Mouse (Mus musculus) intestine, postnatal 0 days (tissue): ENCODE data around the gene 1700001J03Rik. TPM values are rescaled to one million over a fixed set of nuclear protein-coding genes. Genes with fewer than 3 reads are reported as not detected.
"Not testable (repeated sequence)": the region's sequence is repeated elsewhere in the genome, so short reads cannot be mapped to it uniquely, and the experiment has no call there.

Source experiments
- ATAC-seq: fragments of 200-750 bp; cut with Nextera tagmentation; 2 replicates; pipeline ENCODE4 v1.8.0; 2017; ENCODE audit warnings: mild to moderate bottlenecking, moderate TSS enrichment, moderate library complexity
- H3K27ac ChIP-seq: fragments of 300-500 bp; sonication (generic); 2 replicates; pipeline ENCODE4 v1.5.1; 2014; ENCODE audit warnings: mild to moderate bottlenecking, low read depth, low read length, moderate library complexity
- H3K27me3 ChIP-seq: fragments of 300-500 bp; sonication (generic); replicated peaks from 2 replicates; pipeline ENCODE4 v1.6.1; 2014; ENCODE audit warnings: low read length, mixed read lengths; ENCODE audit not compliant: control insufficient read depth, insufficient read depth
- H3K36me3 ChIP-seq: fragments of 300-500 bp; sonication (generic); 2 replicates; pipeline ENCODE4 v1.6.1; 2014; ENCODE audit warnings: mild to moderate bottlenecking, moderate library complexity; ENCODE audit not compliant: control insufficient read depth, insufficient read depth
- H3K4me1 ChIP-seq: fragments of 300-500 bp; sonication (generic); replicated peaks from 2 replicates; pipeline ENCODE4 v1.6.1; 2014; ENCODE audit warnings: antibody characterized with exemption, low read length, mixed read lengths; ENCODE audit not compliant: control insufficient read depth, insufficient read depth
- H3K4me2 ChIP-seq: fragments of 300-500 bp; sonication (generic); replicated peaks from 2 replicates; pipeline ENCODE4 v1.6.1; 2014; ENCODE audit warnings: low read depth, mild to moderate bottlenecking, moderate library complexity
- H3K4me3 ChIP-seq: fragments of 300-500 bp; sonication (generic); 2 replicates; pipeline ENCODE4 v1.5.1; 2014; ENCODE audit warnings: low read depth, low read length
- H3K9ac ChIP-seq: fragments of 300-500 bp; sonication (generic); 2 replicates; pipeline ENCODE4 v1.6.1; 2014; ENCODE audit warnings: mild to moderate bottlenecking, low read depth, low read length
- H3K9me3 ChIP-seq: fragments of 300-500 bp; sonication (generic); 2 replicates; pipeline ENCODE4 v1.6.1; 2016; ENCODE audit warnings: mixed run types; ENCODE audit not compliant: control insufficient read depth
- CTCF ChIP-seq: sonication (generic); IDR thresholded peaks from 2 replicates; pipeline ENCODE4 v1.5.1; 2016; ENCODE audit warnings: low read depth, mild to moderate bottlenecking, control low read depth, antibody characterized with exemption, moderate library complexity
- WGBS: fragments of 180-500 bp; shearing (Covaris S2); extraction: QIAGEN DNeasy Blood & Tissue Kit; methylation state at CpG from one replicate; pipeline ENCODE4 v1.1.7; 2014; 5-methylcytosine and 5-hydroxymethylcytosine counted together
- polyA plus RNA-seq: library from polyadenylated mRNA; unstranded; fragments of >200 nt; fragmentation: Nextera tagmentation; extraction: Ambion mirVana; gene quantifications from 2 replicates; pipeline ENCODE4 v1.2.1, GENCODE M21; 2015

Gene 1700001J03Rik
- polyA plus RNA-seq, 1 experiment from 2014 or later, result not detected

DNA sequence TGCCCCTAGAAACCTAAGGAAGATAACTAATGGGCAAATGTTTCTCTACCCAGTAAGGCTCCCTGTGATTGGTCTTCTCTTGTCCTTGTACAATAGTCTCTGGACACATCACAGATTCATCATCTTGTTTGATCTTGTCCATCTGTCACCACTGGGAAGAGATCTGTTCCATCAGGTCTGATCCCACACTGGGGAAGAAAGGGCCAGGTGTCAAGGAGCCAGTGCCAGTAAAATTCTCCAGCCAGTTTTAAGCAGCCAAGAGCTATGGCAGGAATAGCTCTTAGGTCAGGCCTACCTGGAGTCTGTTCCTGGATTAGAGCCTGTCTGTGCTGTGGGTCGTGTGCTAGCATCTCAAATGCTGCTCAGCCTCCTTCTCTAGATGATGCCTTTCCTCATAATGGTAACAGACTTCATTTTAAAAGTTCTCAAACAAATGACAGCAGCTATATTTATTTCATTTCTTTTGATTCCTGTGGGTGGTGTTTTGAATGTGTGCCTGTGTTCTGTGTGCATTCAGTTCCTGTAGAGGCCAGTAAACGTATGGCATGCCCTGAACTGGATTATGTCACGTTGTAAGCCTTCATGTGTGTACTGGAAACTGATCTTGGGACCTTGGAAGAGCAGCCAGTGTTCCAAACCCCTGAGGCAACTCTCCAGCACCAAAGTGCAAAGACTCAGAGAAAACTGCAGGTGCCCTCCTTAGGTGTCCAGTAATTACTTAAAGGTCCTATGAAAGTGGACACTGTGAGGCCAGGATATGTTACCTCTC, 5.6 kb upstream of the 1700001J03Rik start:
- Histone ChIP-seq H3K4me2 (no peak overlapping the region), H3K27me3 (no peaks in the 10 kb centered on the region), H3K27ac (no peak overlapping the region), H3K9ac (no peak overlapping the region), H3K36me3 (no peaks in the 10 kb centered on the region), H3K4me3 (no peak overlapping the region), H3K9me3 (no peaks in the 10 kb centered on the region), H3K4me1 (no peaks in the 10 kb centered on the region)
- ATAC-seq, result no peak
- 59% methylated on average over 3 of the region's 3 CpGs for WGBS
- no peak for TF ChIP-seq CTCF

DNA sequence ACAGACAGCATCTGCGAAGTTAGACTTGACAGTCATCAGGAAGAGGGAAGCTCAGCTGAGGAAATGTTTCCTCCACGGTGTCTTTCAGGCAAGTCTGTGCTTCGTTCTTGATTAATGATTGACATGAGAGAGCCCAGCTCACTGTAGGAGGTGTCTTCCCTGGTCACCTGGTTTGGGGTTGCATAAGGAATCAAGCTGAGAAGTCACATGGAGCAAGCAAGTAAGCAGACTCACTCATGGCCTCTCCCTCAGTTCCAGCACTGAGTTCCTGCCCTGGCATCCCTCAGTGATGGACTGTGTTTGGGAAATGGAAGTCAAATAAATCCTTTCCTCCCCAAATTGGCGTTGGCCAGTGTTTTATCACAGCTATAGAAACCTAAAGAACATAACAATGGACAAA, 5.0 kb upstream of the 1700001J03Rik start:
- WGBS, result 38% methylated on average over 4 of the region's 4 CpGs
- Histone ChIP-seq H3K36me3 (no peaks in the 10 kb centered on the region), H3K4me1 (no peaks in the 10 kb centered on the region), H3K9me3 (no peaks in the 10 kb centered on the region), H3K4me3 (no peak overlapping the region), H3K27me3 (no peaks in the 10 kb centered on the region), H3K9ac (no peak overlapping the region), H3K4me2 (no peak overlapping the region), H3K27ac (no peak overlapping the region)
- peak; percentile 94 for ATAC-seq
- TF ChIP-seq CTCF, result no peak

DNA sequence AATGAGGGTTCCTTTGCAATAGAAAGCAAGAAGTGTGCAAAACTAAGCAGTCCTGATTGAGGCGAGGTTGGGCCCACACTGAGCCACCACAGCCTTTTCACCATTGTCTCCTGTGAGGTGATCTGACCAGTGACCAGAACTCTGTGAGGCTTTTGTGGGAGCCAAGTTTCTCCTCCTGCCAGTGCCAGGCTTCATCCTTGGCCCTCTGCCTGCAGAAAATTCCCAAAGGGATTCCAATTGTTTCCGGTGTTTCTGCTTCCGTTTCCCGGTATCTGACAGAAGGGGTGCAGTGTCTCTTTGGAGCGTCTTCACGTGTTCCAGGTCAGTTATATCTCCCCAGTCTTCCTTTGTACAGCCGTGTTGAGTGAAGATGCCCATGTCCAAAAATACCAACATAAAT, 3.6 kb upstream of the 1700001J03Rik start:
- no peaks in the 10 kb centered on the region for H3K4me1 ChIP-seq
- no peak for TF ChIP-seq CTCF
- no peak overlapping the region for H3K4me2 ChIP-seq
- 80% methylated on average over 7 of the region's 7 CpGs for WGBS
- no peak overlapping the region for H3K4me3 ChIP-seq
- no peaks in the 10 kb centered on the region for H3K36me3 ChIP-seq
- ATAC-seq, result no peak
- no peaks in the 10 kb centered on the region for H3K27me3 ChIP-seq
- no peak overlapping the region for H3K27ac ChIP-seq
- H3K9ac ChIP-seq, result no peak overlapping the region
- no peaks in the 10 kb centered on the region for H3K9me3 ChIP-seq

DNA sequence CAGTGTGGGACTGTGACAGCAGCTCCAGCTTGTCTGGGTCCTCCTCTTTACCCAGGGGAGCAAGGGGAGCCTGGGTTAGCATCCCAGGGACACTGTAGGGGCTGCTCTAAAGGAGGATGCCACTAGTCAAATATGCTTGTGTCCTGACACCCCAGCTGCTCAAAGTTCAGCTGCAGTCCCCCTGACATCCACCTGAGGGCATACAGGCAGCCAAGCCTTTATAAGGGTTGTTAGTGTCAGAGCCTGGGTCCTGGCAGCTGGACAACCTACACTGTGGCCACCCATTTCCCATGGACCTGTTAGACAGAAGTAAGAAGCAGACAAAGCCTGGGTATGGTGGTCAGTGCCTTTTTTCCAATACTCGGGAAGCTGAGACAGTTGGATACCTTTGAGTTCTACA, 3.0 kb upstream of the 1700001J03Rik start:
- Histone ChIP-seq H3K9me3 (no peaks in the 10 kb centered on the region), H3K4me2 (no peak overlapping the region), H3K27me3 (no peaks in the 10 kb centered on the region), H3K27ac (no peak overlapping the region), H3K4me3 (no peak overlapping the region), H3K36me3 (no peaks in the 10 kb centered on the region), H3K9ac (no peak overlapping the region), H3K4me1 (no peaks in the 10 kb centered on the region)
- no peak for ATAC-seq
- TF ChIP-seq CTCF, result peak; percentile 52
- WGBS, result 94% methylated on average over 1 of the region's 1 CpGs

DNA sequence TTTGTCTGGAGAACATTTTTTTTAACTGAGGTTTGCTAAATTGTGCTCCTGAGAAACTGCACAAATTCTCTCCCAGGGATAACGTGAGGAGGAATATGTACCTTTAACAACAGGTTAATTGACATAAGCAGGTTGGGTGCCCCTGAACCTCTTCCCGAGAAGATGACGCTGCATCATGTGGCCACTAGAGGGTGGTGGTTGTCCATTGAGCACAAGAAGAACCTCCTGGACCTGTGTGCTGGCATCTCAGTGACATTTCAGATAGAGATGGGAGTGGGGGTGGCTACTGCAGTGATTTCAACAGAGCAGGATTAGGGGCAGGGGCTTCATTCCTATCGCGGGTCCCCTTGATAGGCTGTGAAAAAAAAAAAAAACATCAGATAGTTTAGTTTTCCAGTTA, 2.3 kb upstream of the 1700001J03Rik start:
- peak; percentile 85 for TF ChIP-seq CTCF
- WGBS, result 17% methylated on average over 5 of the region's 5 CpGs
- H3K4me3 ChIP-seq, H3K4me1 ChIP-seq, H3K9ac ChIP-seq, H3K36me3 ChIP-seq, H3K27ac ChIP-seq, H3K27me3 ChIP-seq, H3K4me2 ChIP-seq, H3K9me3 ChIP-seq, ATAC-seq: not testable (repeated sequence)

DNA sequence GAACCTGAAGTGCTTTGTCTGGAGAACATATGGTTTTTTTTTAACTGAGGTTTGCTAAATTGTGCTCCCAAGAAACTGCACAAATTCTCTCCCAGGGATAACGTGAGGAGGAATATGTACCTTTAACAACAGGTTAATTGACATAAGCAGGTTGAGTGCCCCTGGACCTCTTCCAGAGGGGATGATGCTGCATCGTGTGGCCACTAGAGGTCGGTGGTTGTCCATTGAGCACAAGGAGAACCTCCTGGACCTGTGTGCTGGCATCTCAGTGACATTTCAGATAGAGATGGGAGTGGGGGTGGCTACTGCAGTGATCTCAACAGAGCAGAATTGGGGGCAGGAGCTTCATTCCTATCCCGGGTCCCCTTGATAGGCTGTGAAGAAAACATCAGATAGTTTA, 12.4 kb downstream of the 1700001J03Rik start:
- H3K4me2 ChIP-seq, H3K9me3 ChIP-seq, H3K27ac ChIP-seq, H3K4me1 ChIP-seq, H3K27me3 ChIP-seq, H3K36me3 ChIP-seq, H3K4me3 ChIP-seq, ATAC-seq, H3K9ac ChIP-seq: not testable (repeated sequence)
- 55% methylated on average over 4 of the region's 4 CpGs for WGBS
- peak; percentile 52 for TF ChIP-seq CTCF

DNA sequence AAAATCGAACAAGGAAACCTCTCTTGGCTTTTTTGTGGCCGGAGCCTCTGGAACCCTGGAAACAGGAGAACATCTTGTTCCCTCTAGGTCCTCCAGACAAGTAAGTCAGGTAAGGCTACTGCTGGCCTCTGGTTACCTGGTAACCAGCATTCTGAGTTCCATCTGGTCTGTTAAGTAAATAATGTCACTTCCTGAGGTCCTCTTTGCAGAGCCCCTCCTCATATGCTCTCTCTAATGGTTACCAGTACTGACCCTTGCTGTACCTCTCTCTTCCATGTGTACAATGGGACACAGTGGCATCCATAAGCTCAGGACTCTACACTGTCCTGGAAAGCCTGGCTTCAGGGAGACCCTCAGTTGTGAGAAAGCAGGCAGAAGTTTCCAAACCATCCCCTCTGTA, 14.5 kb downstream of the 1700001J03Rik start, which contains the start of gene Gm6309:
Gene Gm6309, minus strand, starts transcription at position 101 of the 400 bp plus-strand sequence.
- H3K4me1 ChIP-seq, ATAC-seq: not testable (repeated sequence)

DNA sequence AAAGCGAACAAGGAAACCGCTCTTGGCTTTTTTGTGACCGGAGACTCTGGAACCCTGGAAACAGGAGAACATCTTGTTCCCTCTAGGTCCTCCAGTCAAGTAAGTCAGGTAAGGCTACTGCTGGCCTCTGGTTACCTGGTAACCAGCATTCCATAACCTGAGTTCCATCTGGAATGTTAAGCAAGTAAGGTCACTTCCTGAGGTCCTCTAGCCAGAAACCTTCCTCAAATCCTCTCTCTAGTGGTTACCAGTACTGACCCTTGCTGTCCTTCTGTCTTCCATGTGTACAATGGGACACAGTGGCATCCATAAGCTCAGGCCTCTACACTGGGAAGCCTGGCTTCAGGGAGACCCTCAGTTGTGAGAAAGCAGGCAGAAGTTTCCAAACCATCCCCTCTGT, 24.7 kb downstream of the 1700001J03Rik start, which contains the start of gene Gm5565:
Gene Gm5565, minus strand, starts transcription at position 101 of the 400 bp plus-strand sequence.
- not testable (repeated sequence) for H3K9me3 ChIP-seq, H3K27me3 ChIP-seq, H3K9ac ChIP-seq, H3K27ac ChIP-seq, H3K36me3 ChIP-seq, H3K4me3 ChIP-seq, H3K4me1 ChIP-seq, H3K4me2 ChIP-seq, ATAC-seq
- WGBS, result 92% methylated on average over 3 of the region's 3 CpGs

More for the DNA sequence above, 14.5 kb downstream of the 1700001J03Rik start, which contains the start of gene Gm6309:
- not testable (repeated sequence) for H3K9ac ChIP-seq, H3K4me3 ChIP-seq, H3K27ac ChIP-seq, H3K9me3 ChIP-seq, H3K36me3 ChIP-seq, H3K27me3 ChIP-seq, H3K4me2 ChIP-seq
- 66% methylated on average over 2 of the region's 2 CpGs for WGBS

DNA sequence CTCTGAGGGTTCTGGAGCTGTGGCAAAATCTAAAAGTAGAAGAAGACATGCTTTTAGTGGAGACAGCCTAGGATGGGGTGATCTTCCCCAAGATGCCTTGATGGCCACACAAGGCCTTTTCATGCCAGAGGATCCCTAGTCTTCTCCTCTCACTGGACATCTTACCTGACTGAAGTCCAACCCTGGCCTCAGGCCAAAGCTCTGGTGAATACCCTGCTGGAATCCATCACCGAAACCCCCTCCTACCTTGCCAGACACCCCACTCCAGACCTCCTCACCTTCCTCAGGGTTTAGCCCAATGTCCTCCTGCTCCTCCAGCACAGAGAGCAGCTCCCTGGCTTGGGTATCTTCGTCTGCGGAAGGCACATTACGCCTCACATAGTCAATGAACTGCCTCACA, 26.8 kb downstream of the 1700001J03Rik start:
- not testable (repeated sequence) for H3K36me3 ChIP-seq, H3K27ac ChIP-seq, H3K4me1 ChIP-seq, H3K4me3 ChIP-seq, H3K9me3 ChIP-seq, ATAC-seq, H3K27me3 ChIP-seq, H3K9ac ChIP-seq, H3K4me2 ChIP-seq
- 88% methylated on average over 4 of the region's 4 CpGs for WGBS
